Mouse (Mus musculus): ENCODE data around the gene Gfi1.

The Gfi1 gene

GRCm38 (mm10) chr5:107722661-107723532 lies 2.9 kb downstream of the Gfi1 start:
- DNase-seq (ENCODE audit: low read depth) = no peak

- no peak for DNase-seq (ENCODE audit: low read depth)
Measured at GRCm38 (mm10) chr5:107721638-107722011, 4.2 kb downstream of the Gfi1 start.

- no peak for DNase-seq (ENCODE audit: low read depth)
Measured at GRCm38 (mm10) chr5:107720991-107721637, 4.7 kb downstream of the Gfi1 start.

GRCm38 (mm10) chr5:107720511-107720910 lies 5.3 kb downstream of the Gfi1 start:
- no peak for DNase-seq (ENCODE audit: low read depth)

GRCm38 (mm10) chr5:107719786-107720185 lies 6.0 kb downstream of the Gfi1 start:
- DNase-seq (ENCODE audit: low read depth) = no peak

- DNase-seq (ENCODE audit: low read depth) = no peak
Measured at GRCm38 (mm10) chr5:107719209-107719608, 6.6 kb downstream of the Gfi1 start.

GRCm38 (mm10) chr5:107717871-107718361 lies 7.9 kb downstream of the Gfi1 start:
- no peak for DNase-seq (ENCODE audit: low read depth)

- DNase-seq (ENCODE audit: low read depth) = no peak
Measured at GRCm38 (mm10) chr5:107711689-107712088, 14.1 kb downstream of the Gfi1 start.

GRCm38 (mm10) chr5:107708124-107708797 lies 17.6 kb downstream of the Gfi1 start:
- no peak for DNase-seq (ENCODE audit: low read depth)

GRCm38 (mm10) chr5:107706262-107706661 lies 19.6 kb downstream of the Gfi1 start:
- no peak for DNase-seq (ENCODE audit: low read depth)

GRCm38 (mm10) chr5:107705756-107706155 lies 20.1 kb downstream of the Gfi1 start:
- DNase-seq (ENCODE audit: low read depth) = peak; percentile 43

- no peak for DNase-seq (ENCODE audit: low read depth)
Measured at GRCm38 (mm10) chr5:107703207-107703763, 22.6 kb downstream of the Gfi1 start.

GRCm38 (mm10) chr5:107701658-107702057 lies 24.2 kb downstream of the Gfi1 start:
- no peak for DNase-seq (ENCODE audit: low read depth)

- DNase-seq (ENCODE audit: low read depth) = no peak
Measured at GRCm38 (mm10) chr5:107700873-107701272, 25.0 kb downstream of the Gfi1 start.

- no peak for DNase-seq (ENCODE audit: low read depth)
Measured at GRCm38 (mm10) chr5:107698888-107699287, 26.9 kb downstream of the Gfi1 start.

GRCm38 (mm10) chr5:107695019-107695418 lies 30.8 kb downstream of the Gfi1 start:
- DNase-seq (ENCODE audit: low read depth) = no peak

GRCm38 (mm10) chr5:107688499-107688866 lies 37.4 kb downstream of the Gfi1 start:
- no peak for DNase-seq (ENCODE audit: low read depth)

- peak; percentile 32 for DNase-seq (ENCODE audit: low read depth)
Measured at GRCm38 (mm10) chr5:107687592-107688498, 38.0 kb downstream of the Gfi1 start.

GRCm38 (mm10) chr5:107687161-107687560 lies 38.7 kb downstream of the Gfi1 start:
- no peak for DNase-seq (ENCODE audit: low read depth)

GRCm38 (mm10) chr5:107684380-107684779 lies 41.5 kb downstream of the Gfi1 start:
- DNase-seq (ENCODE audit: low read depth) = peak; percentile 36

GRCm38 (mm10) chr5:107681300-107681699 lies 44.5 kb downstream of the Gfi1 start:
- no peak for DNase-seq (ENCODE audit: low read depth)
